In genomic region chr4:129507434-129508236, GRCm38 (mm10) we compare ENCODE assay signal across 22 mouse cellular contexts. TPM values are rescaled to one million over a fixed set of nuclear protein-coding genes. Genes with fewer than 3 reads are reported as not detected.
DNase-seq lines count a peak whose midpoint lies in the region; ATAC-seq and TF ChIP-seq lines count a peak whose summit lies in the region.
"Had no signal": no experiment of that assay in that cellular context is flagged by ENCODE, and none has a peak within 500 bp of the region (broad histone marks: within the 10 kb centered on the region; RNA-seq: fewer than 3 reads in every experiment).

No protein-coding gene starts in this region.

- ATAC-seq in heart, embryonic 16.5 days (replicated peaks; ENCODE audit: extremely low read depth, insufficient read depth, low FRiP score), result no peak; the same call in 1 of the 2 replicates
- no peak for ATAC-seq in heart, embryonic 11.5 days (replicated peaks; ENCODE audit: insufficient number of reproducible peaks, low FRiP score, low TSS enrichment)
- peak; percentile 62 for ATAC-seq in monocyte, adult 5-6 weeks (replicated peaks; ENCODE audit: insufficient number of reproducible peaks, low FRiP score, low TSS enrichment, poor library complexity, severe bottlenecking)
- ATAC-seq in forebrain, postnatal 0 days, result no peak
- ATAC-seq in kidney, embryonic 16.5 days (ENCODE audit: low FRiP score, low TSS enrichment), result no peak
- ATAC-seq: intestine, embryonic 16.5 days; Patski had no signal

- peaks cover 42% of the 10 kb centered on the region for H3K4me1 ChIP-seq in heart, embryonic 16.5 days (ENCODE audit: control insufficient read depth, insufficient read depth, low read length)
- peaks cover 24% of the 10 kb centered on the region for H3K4me1 ChIP-seq in heart, embryonic 11.5 days (ENCODE audit: control insufficient read depth, insufficient read depth, low read length)
- H3K4me1 ChIP-seq in bone marrow macrophage, adult 2 months (ENCODE audit: control insufficient read depth, insufficient read depth, low read length), result peaks cover 50% of the 10 kb centered on the region
- H3K4me1 ChIP-seq in forebrain, postnatal 0 days (ENCODE audit: insufficient read depth), result no peaks in the 10 kb centered on the region
- peaks cover 4% of the 10 kb centered on the region for H3K4me1 ChIP-seq in kidney, embryonic 16.5 days (ENCODE audit: insufficient read depth, low read length)

- no peak overlapping the region for H3K4me3 ChIP-seq in heart, embryonic 16.5 days (ENCODE audit: low read length)
- H3K4me3 ChIP-seq in heart, embryonic 11.5 days (ENCODE audit: low read depth, low read length), result no peak overlapping the region
- H3K4me3 ChIP-seq in bone marrow macrophage, adult 2 months (ENCODE audit: insufficient read depth, low read length), result peak overlapping the region; percentile 28; the same call in 1 of the 2 replicates
- no peak overlapping the region for H3K4me3 ChIP-seq in forebrain, postnatal 0 days (ENCODE audit: low read depth, low read length)
- no peak overlapping the region for H3K4me3 ChIP-seq in kidney, embryonic 16.5 days (ENCODE audit: low read length)
- H3K4me3 ChIP-seq: left cerebral cortex, adult 2 months; neural tube, embryonic 12.5 days had no signal

- H3K9me3 ChIP-seq in heart, embryonic 16.5 days (replicated peaks; ENCODE audit: control insufficient read depth, low read length), result no peaks in the 10 kb centered on the region
- H3K9me3 ChIP-seq in heart, embryonic 11.5 days (replicated peaks; ENCODE audit: control insufficient read depth, low read length), result no peaks in the 10 kb centered on the region
- H3K9me3 ChIP-seq in forebrain, postnatal 0 days (ENCODE audit: low read length), result no peaks in the 10 kb centered on the region
- H3K9me3 ChIP-seq in kidney, embryonic 16.5 days (ENCODE audit: low read length), result no peaks in the 10 kb centered on the region
- H3K9me3 ChIP-seq: neural tube, embryonic 12.5 days had no signal

- WGBS in heart, embryonic 16.5 days, result 48% methylated on average over 9 of the region's 10 CpGs
- 57% methylated on average over 9 of the region's 10 CpGs for WGBS in heart, embryonic 11.5 days (ENCODE audit: insufficient replicate concordance)
- 68% methylated on average over 9 of the region's 10 CpGs for WGBS in forebrain, postnatal 0 days
- 64% methylated on average over 9 of the region's 10 CpGs for WGBS in kidney, embryonic 16.5 days

- DNase-seq in CD4-positive, CD25-positive, alpha-beta regulatory T cell, adult 2 months (ENCODE audit: low read depth, low spot score), result peak; percentile 64
- no peak for DNase-seq in forebrain, postnatal 0 days
- DNase-seq: cerebellum, postnatal 25 days; gastrocnemius, postnatal 14 days; lung, postnatal 14 days; midbrain, embryonic 14.5 days; thymus, postnatal 25 days had no signal

- TF ChIP-seq POLR2A in bone marrow macrophage, adult 2 months (IDR thresholded peaks at IDR 0.05; ENCODE audit: borderline replicate concordance, low read depth, low read length), result no peak

- no peak for TF ChIP-seq CTCF in bone marrow macrophage, adult 2 months (IDR thresholded peaks at IDR 0.05; ENCODE audit: low read depth, low read length)
- TF ChIP-seq CTCF in forebrain, postnatal 0 days (IDR thresholded peaks at IDR 0.05; ENCODE audit: low read depth), result no peak

- H3K27ac ChIP-seq in heart, embryonic 16.5 days (ENCODE audit: low read length), result peak overlapping the region; percentile 38
- H3K27ac ChIP-seq in heart, embryonic 11.5 days (ENCODE audit: low read depth, low read length), result no peak overlapping the region
- H3K27ac ChIP-seq in bone marrow macrophage, adult 2 months (ENCODE audit: insufficient read depth, low read depth, low read length), result no peak overlapping the region
- no peak overlapping the region for H3K27ac ChIP-seq in forebrain, postnatal 0 days (ENCODE audit: low read depth, low read length)
- no peak overlapping the region for H3K27ac ChIP-seq in kidney, embryonic 16.5 days (ENCODE audit: low read length)
- H3K27ac ChIP-seq: kidney, postnatal 0 days; left cerebral cortex, adult 2 months; liver, embryonic 14.5 days; neural tube, embryonic 12.5 days had no signal

- H3K27me3 ChIP-seq in heart, embryonic 16.5 days (ENCODE audit: control insufficient read depth, insufficient read depth, low read length), result no peaks in the 10 kb centered on the region
- no peaks in the 10 kb centered on the region for H3K27me3 ChIP-seq in heart, embryonic 11.5 days (ENCODE audit: control insufficient read depth, insufficient read depth, low read length)
- no peaks in the 10 kb centered on the region for H3K27me3 ChIP-seq in forebrain, postnatal 0 days (ENCODE audit: insufficient read depth, low read length)
- no peaks in the 10 kb centered on the region for H3K27me3 ChIP-seq in kidney, embryonic 16.5 days (ENCODE audit: insufficient read depth, low read length)
- H3K27me3 ChIP-seq: Patski had no signal

- H3K9ac ChIP-seq in heart, embryonic 16.5 days (ENCODE audit: low read length), result 0 out of 2 replicates have a peak overlapping the region, but pooled peaks have one; percentile 16
- no peak overlapping the region for H3K9ac ChIP-seq in heart, embryonic 11.5 days (ENCODE audit: low read depth, low read length)
- H3K9ac ChIP-seq in forebrain, postnatal 0 days, result no peak overlapping the region
- no peak overlapping the region for H3K9ac ChIP-seq in kidney, embryonic 16.5 days (replicated peaks; ENCODE audit: low read length)
- H3K9ac ChIP-seq: liver, embryonic 14.5 days; neural tube, embryonic 12.5 days had no signal

- H3K36me3 ChIP-seq in heart, embryonic 16.5 days (ENCODE audit: control insufficient read depth, insufficient read depth), result no peaks in the 10 kb centered on the region
- no peaks in the 10 kb centered on the region for H3K36me3 ChIP-seq in heart, embryonic 11.5 days (ENCODE audit: control insufficient read depth, insufficient read depth, low read length)
- H3K36me3 ChIP-seq in forebrain, postnatal 0 days (ENCODE audit: insufficient read depth), result no peaks in the 10 kb centered on the region
- no peaks in the 10 kb centered on the region for H3K36me3 ChIP-seq in kidney, embryonic 16.5 days (ENCODE audit: insufficient read depth, low read length)
- H3K36me3 ChIP-seq: neural tube, embryonic 12.5 days had no signal

- peak overlapping the region; percentile 31 for H3K4me2 ChIP-seq in heart, embryonic 16.5 days (ENCODE audit: low read depth, low read length)
- H3K4me2 ChIP-seq in heart, embryonic 11.5 days, result no peak overlapping the region
- no peak overlapping the region for H3K4me2 ChIP-seq in forebrain, postnatal 0 days (ENCODE audit: low read depth)
- H3K4me2 ChIP-seq in kidney, embryonic 16.5 days (replicated peaks; ENCODE audit: low read depth, low read length), result no peak overlapping the region
- H3K4me2 ChIP-seq: neural tube, embryonic 12.5 days had no signal

RNA-seq across cellular contexts. Expression of gene Marcksl1, which starts 5.7 kb away (rescaled TPM):
- 262 and 287 TPM in 2 replicates for polyA plus RNA-seq in heart, embryonic 16.5 days (2015; fragmentation: Nextera tagmentation; extraction: Ambion mirVana)
- polyA plus RNA-seq in heart, embryonic 11.5 days (2014; fragmentation: Nextera tagmentation; extraction: Ambion mirVana), result 506 and 517 TPM in 2 replicates
- 157 and 166 TPM in 2 replicates for polyA plus RNA-seq in bone marrow macrophage, adult 2 months (2012; ENCODE audit: insufficient read depth, insufficient read length, missing spikeins)
- total RNA-seq in monocyte, adult 5-6 weeks (2017), result 11.7 to 14.4 TPM (median 14.4 TPM) in 3 replicates
- total RNA-seq in forebrain, postnatal 0 days (2014; rRNA removed), result 1,946 and 1,960 TPM in 2 replicates
- 2,276 and 2,298 TPM in 2 replicates for polyA plus RNA-seq in forebrain, postnatal 0 days (2015; fragmentation: Nextera tagmentation; extraction: Ambion mirVana)
- polyA plus RNA-seq in kidney, embryonic 16.5 days (2015; fragmentation: Nextera tagmentation; extraction: Ambion mirVana), result 761 and 859 TPM in 2 replicates

RNA-seq across cellular contexts. Expression of gene Fam229a, which starts 16.6 kb away (rescaled TPM):
- not detected in 2 replicates for polyA plus RNA-seq in heart, embryonic 16.5 days (2015; fragmentation: Nextera tagmentation; extraction: Ambion mirVana)
- not detected in 2 replicates for polyA plus RNA-seq in heart, embryonic 11.5 days (2014; fragmentation: Nextera tagmentation; extraction: Ambion mirVana)
- not detected in 2 replicates for polyA plus RNA-seq in bone marrow macrophage, adult 2 months (2012; ENCODE audit: insufficient read depth, insufficient read length, missing spikeins)
- not detected in 3 replicates for total RNA-seq in monocyte, adult 5-6 weeks (2017)
- 1.8 TPM in 1 of 2 replicates, not detected in the other for total RNA-seq in forebrain, postnatal 0 days (2014; rRNA removed)
- polyA plus RNA-seq in forebrain, postnatal 0 days (2015; fragmentation: Nextera tagmentation; extraction: Ambion mirVana), result 1.7 and 2.6 TPM in 2 replicates
- 0.35 TPM in 1 of 2 replicates, not detected in the other for polyA plus RNA-seq in kidney, embryonic 16.5 days (2015; fragmentation: Nextera tagmentation; extraction: Ambion mirVana)
- total RNA-seq: gastrocnemius, postnatal 14 days; layer of hippocampus, adult 8-10 months had no signal
- polyA plus RNA-seq: embryonic facial prominence, embryonic 11.5 days; hindbrain, embryonic 11.5 days; intestine, embryonic 16.5 days; limb, embryonic 11.5 days; midbrain, embryonic 14.5 days; neural tube, embryonic 12.5 days; Patski had no signal

RNA-seq across cellular contexts. Expression of gene Tssk3, which starts 16.8 kb away (rescaled TPM):
- polyA plus RNA-seq in heart, embryonic 16.5 days (2015; fragmentation: Nextera tagmentation; extraction: Ambion mirVana), result not detected in 2 replicates
- polyA plus RNA-seq in heart, embryonic 11.5 days (2014; fragmentation: Nextera tagmentation; extraction: Ambion mirVana), result not detected in 2 replicates
- not detected in 2 replicates for polyA plus RNA-seq in bone marrow macrophage, adult 2 months (2012; ENCODE audit: insufficient read depth, insufficient read length, missing spikeins)
- not detected in 3 replicates for total RNA-seq in monocyte, adult 5-6 weeks (2017)
- total RNA-seq in forebrain, postnatal 0 days (2014; rRNA removed), result 0.24 and 0.46 TPM in 2 replicates
- polyA plus RNA-seq in forebrain, postnatal 0 days (2015; fragmentation: Nextera tagmentation; extraction: Ambion mirVana), result 0.62 and 0.98 TPM in 2 replicates
- polyA plus RNA-seq in kidney, embryonic 16.5 days (2015; fragmentation: Nextera tagmentation; extraction: Ambion mirVana), result not detected in 2 replicates
- total RNA-seq: gastrocnemius, postnatal 14 days; left cerebral cortex, adult 2 months had no signal
- polyA plus RNA-seq: embryonic facial prominence, embryonic 11.5 days; hindbrain, embryonic 11.5 days; intestine, embryonic 16.5 days; kidney, postnatal 0 days; limb, embryonic 11.5 days; liver, embryonic 14.5 days; neural tube, embryonic 12.5 days; Patski had no signal

RNA-seq across cellular contexts. Expression of gene Hdac1, which starts 34.9 kb away (rescaled TPM):
- 123 and 139 TPM in 2 replicates for polyA plus RNA-seq in heart, embryonic 16.5 days (2015; fragmentation: Nextera tagmentation; extraction: Ambion mirVana)
- 154 and 175 TPM in 2 replicates for polyA plus RNA-seq in heart, embryonic 11.5 days (2014; fragmentation: Nextera tagmentation; extraction: Ambion mirVana)
- polyA plus RNA-seq in bone marrow macrophage, adult 2 months (2012; ENCODE audit: insufficient read depth, insufficient read length, missing spikeins), result 75.2 and 83.9 TPM in 2 replicates
- 62.9 to 100 TPM (median 82.2 TPM) in 3 replicates for total RNA-seq in monocyte, adult 5-6 weeks (2017)
- total RNA-seq in forebrain, postnatal 0 days (2014; rRNA removed), result 25.6 and 30.8 TPM in 2 replicates
- 47.3 and 50.7 TPM in 2 replicates for polyA plus RNA-seq in forebrain, postnatal 0 days (2015; fragmentation: Nextera tagmentation; extraction: Ambion mirVana)
- 285 and 304 TPM in 2 replicates for polyA plus RNA-seq in kidney, embryonic 16.5 days (2015; fragmentation: Nextera tagmentation; extraction: Ambion mirVana)

RNA-seq across cellular contexts. Expression of gene Bsdc1, which starts 46.3 kb away (rescaled TPM):
- 25.0 and 26.2 TPM in 2 replicates for polyA plus RNA-seq in heart, embryonic 16.5 days (2015; fragmentation: Nextera tagmentation; extraction: Ambion mirVana)
- polyA plus RNA-seq in heart, embryonic 11.5 days (2014; fragmentation: Nextera tagmentation; extraction: Ambion mirVana), result 24.1 and 24.6 TPM in 2 replicates
- 37.3 and 42.3 TPM in 2 replicates for polyA plus RNA-seq in bone marrow macrophage, adult 2 months (2012; ENCODE audit: insufficient read depth, insufficient read length, missing spikeins)
- total RNA-seq in monocyte, adult 5-6 weeks (2017), result 52.2 to 66.3 TPM (median 52.5 TPM) in 3 replicates
- 57.0 and 61.6 TPM in 2 replicates for total RNA-seq in forebrain, postnatal 0 days (2014; rRNA removed)
- polyA plus RNA-seq in forebrain, postnatal 0 days (2015; fragmentation: Nextera tagmentation; extraction: Ambion mirVana), result 25.6 and 28.4 TPM in 2 replicates
- polyA plus RNA-seq in kidney, embryonic 16.5 days (2015; fragmentation: Nextera tagmentation; extraction: Ambion mirVana), result 31.8 and 33.6 TPM in 2 replicates
